Mouse (Mus musculus): ENCODE data around the gene Sdhc. TPM values are rescaled to one million over a fixed set of nuclear protein-coding genes. Genes with fewer than 3 reads are reported as not detected.
A peak's percentile ranks its signal among the peaks of the same experiment; 100 is the strongest.

The Sdhc gene
- 211 and 213 TPM in 2 replicates for polyA plus RNA-seq (2015; fragmentation: Nextera tagmentation; extraction: Ambion mirVana)

DNA sequence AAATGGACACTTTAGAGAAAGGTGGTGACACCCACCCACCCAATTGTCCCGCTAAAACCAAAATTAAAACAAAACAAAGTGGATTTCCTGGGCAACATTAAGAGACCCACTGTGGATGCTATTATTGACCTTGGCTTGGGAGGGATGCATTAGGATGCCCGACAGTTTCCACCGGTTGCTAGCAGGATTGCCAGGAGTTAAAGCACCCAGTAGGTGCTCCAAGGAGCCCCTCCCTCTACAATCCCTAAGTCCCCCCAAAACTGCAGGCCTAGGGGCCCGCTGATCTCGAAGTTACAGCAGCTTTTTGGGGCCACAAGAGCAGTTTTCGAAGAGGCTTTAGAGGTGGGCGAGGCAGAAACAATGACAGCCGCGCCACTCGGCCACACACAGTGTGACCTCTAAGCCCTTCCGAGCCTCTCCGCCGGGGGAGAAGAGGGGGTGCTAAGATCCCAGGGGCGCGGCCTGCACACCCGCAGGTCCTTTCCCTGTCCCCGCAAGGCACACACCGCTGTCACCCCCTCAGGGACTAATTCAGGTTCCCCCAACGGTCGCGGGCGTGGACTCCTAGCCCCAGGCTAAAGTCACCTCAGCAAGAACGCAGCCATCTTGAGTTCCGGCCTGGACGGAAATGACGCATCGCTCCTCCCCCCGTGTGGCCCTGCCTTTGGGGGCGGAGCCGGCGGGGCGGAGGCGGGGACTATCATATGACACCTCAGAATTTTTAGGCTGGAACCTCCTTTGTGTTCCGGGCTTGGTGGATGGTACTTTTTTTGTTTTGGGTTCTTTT, at the start of gene Sdhc, which contains the start of gene Mpz:
Gene Sdhc, minus strand, starts transcription at position 630 of the 787 bp plus-strand sequence.
Gene Mpz, plus strand, starts transcription at position 738 of the 787 bp plus-strand sequence.
- under 1% methylated on average over 34 of the region's 34 CpGs for WGBS
- H3K4me1 ChIP-seq: peaks cover 18% of the 10 kb centered on the region
- peak within 1 kb of the TSS; percentile 84 for H3K4me2 ChIP-seq (replicated peaks)
- peak within 1 kb of the TSS; percentile 80 for H3K27ac ChIP-seq (replicated peaks)
- ATAC-seq (replicated peaks): peak; percentile 98
- no peaks in the 10 kb centered on the region; the same call in 1 of the 2 replicates for H3K27me3 ChIP-seq
- H3K9ac ChIP-seq (replicated peaks): peak within 1 kb of the TSS; percentile 77
- no peaks in the 10 kb centered on the region for H3K9me3 ChIP-seq
- H3K36me3 ChIP-seq: peaks cover 3% of the 10 kb centered on the region; the same call in 1 of the 2 replicates
- peak within 1 kb of the TSS; percentile 79 for H3K4me3 ChIP-seq

DNA sequence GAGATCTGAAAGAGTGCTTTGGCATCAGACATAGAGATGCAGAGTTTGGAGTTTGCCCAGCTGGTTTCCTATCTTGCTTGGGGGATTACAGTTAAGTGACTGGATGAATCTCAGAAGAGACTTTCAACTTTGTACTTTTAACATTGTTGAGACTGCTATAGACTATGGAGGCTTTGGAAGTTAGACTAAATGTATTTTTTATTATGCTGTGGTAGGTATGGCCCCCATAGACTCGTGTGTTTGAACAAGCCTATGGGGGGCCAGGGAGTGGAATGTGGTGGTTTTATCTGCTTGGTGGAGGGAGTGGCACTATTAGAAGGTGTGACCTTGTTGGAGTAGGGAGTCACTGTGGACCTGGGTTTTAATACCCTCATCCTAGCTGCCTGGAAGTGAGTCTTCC, 49.1 kb upstream of the Sdhc start:
- Histone ChIP-seq H3K36me3 (no peaks in the 10 kb centered on the region), H3K4me1 (peaks cover 12% of the 10 kb centered on the region), H3K9me3 (no peaks in the 10 kb centered on the region), H3K9ac (replicated peaks) (no peak overlapping the region), H3K27ac (replicated peaks) (no peak overlapping the region), H3K27me3 (peaks cover 18% of the 10 kb centered on the region), H3K4me2 (replicated peaks) (no peak overlapping the region), H3K4me3 (no peak overlapping the region)
- 55% methylated on average over 1 of the region's 1 CpGs for WGBS
- ATAC-seq (replicated peaks): no peak

DNA sequence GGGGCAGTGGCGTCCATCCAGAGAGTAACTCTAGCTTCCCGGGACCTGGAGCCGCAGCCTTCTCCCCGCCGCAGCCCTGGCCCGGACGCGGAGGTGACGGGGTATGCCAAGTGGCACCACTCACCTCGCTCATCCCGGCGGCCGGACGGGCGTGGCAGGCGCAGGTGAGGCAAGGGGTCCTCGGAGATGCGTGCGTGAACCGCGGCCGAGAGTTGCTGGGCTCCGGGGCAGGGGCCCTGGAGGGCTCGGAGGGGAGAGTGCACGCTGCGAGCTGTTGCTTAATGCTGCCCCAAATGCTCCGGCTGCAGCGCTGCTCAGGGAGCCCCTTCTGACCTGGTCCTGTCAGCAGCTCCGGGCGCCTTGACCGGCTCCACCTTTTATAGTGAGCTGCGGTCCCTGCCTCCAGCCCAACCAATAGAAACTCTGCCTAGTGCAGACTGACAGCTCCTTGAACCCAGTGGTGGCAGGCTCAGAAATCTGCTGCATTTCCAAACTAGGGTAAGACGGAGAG, 45.5 kb upstream of the Sdhc start, which contains the start of gene Pcp4l1:
Gene Pcp4l1, minus strand, starts transcription at position 382 of the 511 bp plus-strand sequence.
- H3K36me3 ChIP-seq: no peaks in the 10 kb centered on the region
- peaks cover 24% of the 10 kb centered on the region for H3K4me1 ChIP-seq
- H3K27me3 ChIP-seq: peaks cover 48% of the 10 kb centered on the region
- H3K9me3 ChIP-seq: no peaks in the 10 kb centered on the region
- peak within 1 kb of the TSS; percentile 53 for H3K4me3 ChIP-seq
- no peak within 1 kb of the TSS for H3K27ac ChIP-seq (replicated peaks)
- H3K9ac ChIP-seq (replicated peaks): peak within 1 kb of the TSS; percentile 44
- H3K4me2 ChIP-seq (replicated peaks): peak within 1 kb of the TSS; percentile 96
- ATAC-seq (replicated peaks): peak; percentile 91
- under 1% methylated on average over 33 of the region's 33 CpGs for WGBS

DNA sequence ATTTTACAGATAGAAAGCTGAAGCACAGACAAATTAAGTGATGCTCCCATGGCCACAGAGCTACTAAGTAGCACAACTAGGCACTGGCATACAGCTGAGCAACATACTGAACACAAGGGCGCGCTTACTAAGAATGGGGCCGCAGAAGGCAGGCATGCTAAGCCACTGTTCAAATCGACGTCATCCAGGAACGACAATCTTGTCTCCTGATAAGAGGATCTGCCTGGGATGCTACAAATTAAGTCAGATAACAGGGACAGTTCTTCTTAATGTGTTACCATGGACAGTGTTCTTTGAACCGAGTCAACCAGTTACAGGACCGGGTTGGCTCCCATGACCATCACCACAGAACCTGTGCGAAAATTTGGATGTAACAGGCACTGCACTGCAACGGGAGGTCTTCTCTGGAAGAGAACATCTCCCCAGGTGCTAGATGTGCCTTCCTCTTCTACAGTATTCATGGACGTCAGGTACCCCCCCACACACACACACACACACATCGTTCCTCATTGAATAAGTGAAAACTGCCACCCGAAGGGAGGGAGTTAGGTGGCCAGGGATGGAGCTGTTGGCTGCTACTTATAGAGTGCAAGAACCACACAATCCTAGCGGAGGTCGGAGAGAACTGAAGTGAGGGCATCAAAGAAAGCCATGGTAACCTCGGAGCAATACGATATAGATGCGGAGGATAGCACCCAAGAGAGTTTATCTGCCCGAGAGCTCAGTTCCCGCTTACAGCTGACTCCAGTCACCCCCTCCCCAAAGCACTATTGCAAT, 44.8 kb upstream of the Sdhc start:
- ATAC-seq (replicated peaks): peak; percentile 24; the same call in 1 of the 2 replicates

DNA sequence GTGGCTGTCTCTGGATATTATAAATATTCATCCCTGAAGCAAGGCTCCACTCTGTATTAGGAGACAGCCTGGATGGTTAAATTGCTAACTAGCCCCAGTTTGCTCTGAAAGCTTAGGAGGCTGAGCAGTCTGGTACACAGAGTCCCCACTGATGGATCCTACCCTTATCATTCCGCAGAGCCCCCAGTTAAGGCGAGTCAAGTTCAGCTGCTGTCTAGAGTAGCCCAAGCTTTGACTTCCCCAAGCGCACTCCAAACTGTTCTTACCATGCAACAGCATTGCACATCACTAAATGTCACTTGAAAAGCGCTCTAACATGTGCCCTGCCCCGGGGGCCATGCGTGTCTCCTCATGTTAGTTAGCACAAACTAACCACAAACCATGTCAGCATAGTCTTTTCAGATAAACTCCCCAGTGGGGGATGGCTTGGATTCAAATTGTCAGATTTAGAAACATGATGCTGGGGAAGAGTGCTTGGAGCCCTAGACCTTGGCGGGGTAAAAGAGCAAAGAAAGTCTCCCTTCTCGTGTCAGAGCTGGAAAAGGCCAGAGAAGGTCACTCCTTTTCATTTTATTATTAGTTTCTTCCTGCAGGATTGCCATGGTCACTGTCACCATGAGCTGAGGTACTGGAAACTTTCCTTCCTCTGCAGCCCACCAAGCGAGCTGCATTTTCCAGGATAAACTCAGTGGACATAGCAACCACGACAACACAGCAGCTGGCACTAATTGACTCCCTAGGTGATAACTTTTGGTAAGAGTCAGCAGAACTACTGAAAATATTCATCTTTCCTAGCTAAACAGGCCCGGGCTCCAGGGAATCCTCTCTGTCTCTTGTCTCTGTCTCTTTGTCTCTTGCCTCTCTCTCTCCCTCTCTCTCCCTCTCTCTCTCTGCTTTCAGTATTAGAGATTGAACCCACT, 43.8 kb upstream of the Sdhc start:
- no peak overlapping the region for H3K9ac ChIP-seq (replicated peaks)
- H3K4me1 ChIP-seq: peaks cover 24% of the 10 kb centered on the region

More for the DNA sequence above, 44.8 kb upstream of the Sdhc start:
- Histone ChIP-seq H3K4me2 (replicated peaks) (peak overlapping the region; percentile 96), H3K27me3 (peaks cover 48% of the 10 kb centered on the region), H3K9me3 (no peaks in the 10 kb centered on the region), H3K9ac (replicated peaks) (peak overlapping the region; percentile 44; the same call in 1 of the 2 replicates), H3K27ac (replicated peaks) (no peak overlapping the region), H3K36me3 (no peaks in the 10 kb centered on the region), H3K4me1 (peaks cover 24% of the 10 kb centered on the region), H3K4me3 (peak overlapping the region; percentile 53)
- 7% methylated on average over 20 of the region's 20 CpGs for WGBS

DNA sequence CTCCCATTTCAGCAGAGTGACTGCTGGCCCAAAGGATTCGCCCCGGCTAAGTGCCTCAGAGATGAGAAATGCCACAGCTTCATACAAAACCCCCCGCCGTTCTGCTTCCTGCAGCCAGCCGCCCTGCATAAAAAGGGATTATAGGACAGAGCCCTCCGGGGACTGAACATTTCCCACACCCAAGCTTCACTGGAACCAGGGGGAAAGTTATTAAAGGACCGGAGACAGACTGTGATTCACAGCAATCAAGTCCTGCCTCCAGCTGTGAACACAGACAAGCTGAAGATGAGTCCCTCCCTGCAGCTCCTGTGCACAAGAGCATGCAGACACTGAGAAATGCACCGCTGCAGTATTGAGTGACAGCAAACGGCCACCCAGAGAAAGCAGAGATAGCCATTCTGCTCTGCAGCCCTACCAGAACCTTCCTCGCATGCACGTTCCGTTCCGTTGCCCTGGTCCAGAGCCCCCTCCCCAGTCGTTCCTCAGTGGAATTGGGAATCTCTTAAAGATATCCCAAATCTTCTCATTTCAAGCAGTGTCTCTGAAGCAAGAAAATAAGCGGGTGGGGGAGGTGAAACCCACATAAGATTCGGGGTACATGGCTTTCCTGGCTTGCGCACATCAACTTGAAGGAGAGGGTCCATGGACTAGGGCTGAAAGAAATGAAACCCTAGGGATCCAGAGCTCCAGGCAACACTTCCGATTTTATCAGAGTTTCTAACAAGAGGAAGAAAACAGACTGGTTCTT, 42.9 kb upstream of the Sdhc start:
- Histone ChIP-seq H3K4me3 (peak overlapping the region; percentile 13), H3K27ac (replicated peaks) (no peak overlapping the region), H3K27me3 (peaks cover 48% of the 10 kb centered on the region), H3K4me1 (peaks cover 31% of the 10 kb centered on the region), H3K4me2 (replicated peaks) (peak overlapping the region; percentile 27), H3K9ac (replicated peaks) (peak overlapping the region; percentile 22; the same call in 1 of the 2 replicates), H3K9me3 (no peaks in the 10 kb centered on the region), H3K36me3 (no peaks in the 10 kb centered on the region)
- 3% methylated on average over 18 of the region's 18 CpGs for WGBS
- no peak for ATAC-seq (replicated peaks)

More for the DNA sequence above, 43.8 kb upstream of the Sdhc start:
- Histone ChIP-seq H3K27ac (replicated peaks) (no peak overlapping the region), H3K4me3 (no peak overlapping the region), H3K36me3 (no peaks in the 10 kb centered on the region), H3K9me3 (no peaks in the 10 kb centered on the region), H3K4me2 (replicated peaks) (0 out of 2 replicates have a peak overlapping the region, but pooled peaks have one; percentile 27), H3K27me3 (peaks cover 48% of the 10 kb centered on the region)
- WGBS: 30% methylated on average over 11 of the region's 11 CpGs
- ATAC-seq (replicated peaks): no peak

DNA sequence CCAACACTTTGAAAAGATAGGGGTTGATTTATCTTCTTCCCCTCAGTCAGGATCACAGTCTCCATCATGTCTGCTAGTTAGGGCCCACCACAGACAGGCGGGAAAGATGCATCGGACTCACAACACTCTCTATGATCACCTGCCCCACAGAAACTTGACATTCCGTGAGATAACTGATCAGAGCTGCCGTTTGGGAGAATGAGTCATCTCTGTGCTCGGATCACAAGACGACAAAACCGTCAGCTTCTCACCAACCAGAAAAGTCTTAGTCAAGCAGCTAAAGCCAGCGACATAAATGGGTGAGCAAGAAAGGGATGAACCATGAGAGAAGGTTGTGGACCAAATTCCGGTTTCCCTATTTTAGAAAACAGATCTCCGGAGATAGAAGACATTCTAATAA, 41.9 kb upstream of the Sdhc start:
- Histone ChIP-seq H3K4me3 (no peak overlapping the region), H3K9ac (replicated peaks) (no peak overlapping the region), H3K4me1 (peaks cover 32% of the 10 kb centered on the region), H3K4me2 (replicated peaks) (no peak overlapping the region), H3K9me3 (no peaks in the 10 kb centered on the region), H3K27ac (replicated peaks) (no peak overlapping the region), H3K36me3 (no peaks in the 10 kb centered on the region), H3K27me3 (peaks cover 44% of the 10 kb centered on the region)
- WGBS: 55% methylated on average over 10 of the region's 10 CpGs
- no peak for ATAC-seq (replicated peaks)

DNA sequence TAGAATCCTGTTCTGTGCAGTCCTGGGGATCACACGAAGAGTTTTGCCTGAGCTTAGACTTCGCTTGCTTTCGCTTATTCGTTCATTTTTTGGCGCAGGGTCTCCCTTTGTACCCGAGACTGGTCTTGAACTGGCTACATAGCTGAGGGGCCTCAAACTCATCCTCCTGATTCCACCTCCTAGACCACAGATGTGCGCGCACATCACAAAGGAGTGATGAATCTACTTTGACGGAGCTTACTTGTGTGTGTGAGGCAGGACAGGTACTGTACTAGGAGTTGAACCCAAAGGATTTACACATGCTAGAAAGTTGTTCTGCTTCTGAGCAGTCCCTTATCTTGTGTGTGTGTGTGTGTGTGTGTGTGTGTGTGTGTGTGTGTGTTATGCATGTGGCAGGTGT, 40.4 kb upstream of the Sdhc start:
- no peak for ATAC-seq (replicated peaks)
- no peak overlapping the region for H3K4me3 ChIP-seq
- no peak overlapping the region for H3K27ac ChIP-seq (replicated peaks)
- no peaks in the 10 kb centered on the region for H3K9me3 ChIP-seq
- 97% methylated on average over 9 of the region's 9 CpGs for WGBS
- no peak overlapping the region for H3K9ac ChIP-seq (replicated peaks)
- no peaks in the 10 kb centered on the region for H3K36me3 ChIP-seq
- peaks cover 26% of the 10 kb centered on the region for H3K4me1 ChIP-seq
- no peak overlapping the region for H3K4me2 ChIP-seq (replicated peaks)
- peaks cover 39% of the 10 kb centered on the region for H3K27me3 ChIP-seq

DNA sequence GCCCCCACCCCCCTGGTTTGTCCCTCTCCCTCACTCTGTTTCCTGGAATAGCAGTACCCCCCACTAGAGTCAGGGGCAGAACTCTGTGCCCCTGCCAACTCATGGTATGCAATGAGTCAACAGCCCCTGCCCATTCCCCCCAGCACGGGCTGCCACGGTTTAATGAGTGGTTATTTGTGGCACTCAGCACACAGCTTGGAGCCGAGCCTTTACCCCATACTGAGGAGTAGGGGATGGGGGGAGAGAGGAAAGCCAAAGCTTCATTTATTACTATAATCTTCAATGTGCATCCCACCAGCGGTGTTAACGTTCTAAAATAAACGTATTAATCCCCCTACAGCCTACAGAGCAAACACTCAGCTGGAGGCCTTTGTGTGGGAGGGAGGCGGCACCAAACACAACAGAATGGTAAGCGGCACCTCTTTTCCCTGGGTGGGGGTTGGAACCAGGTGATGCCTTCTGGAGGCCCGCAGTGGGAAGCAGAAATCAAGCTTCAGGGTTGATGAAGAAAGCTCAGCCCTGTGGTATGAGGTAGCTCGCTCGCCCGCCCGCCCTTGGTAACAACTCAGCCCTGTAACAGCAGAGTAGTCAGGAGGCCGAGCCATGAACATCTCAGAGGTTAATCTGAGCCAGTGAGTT, 39.2 kb upstream of the Sdhc start:
- H3K4me3 ChIP-seq: no peak overlapping the region
- peak; percentile 36; the same call in 1 of the 2 replicates for ATAC-seq (replicated peaks)
- WGBS: 19% methylated on average over 14 of the region's 14 CpGs
- peaks cover 31% of the 10 kb centered on the region for H3K27me3 ChIP-seq
- no peak overlapping the region for H3K27ac ChIP-seq (replicated peaks)
- no peaks in the 10 kb centered on the region for H3K9me3 ChIP-seq
- H3K4me2 ChIP-seq (replicated peaks): no peak overlapping the region
- no peak overlapping the region for H3K9ac ChIP-seq (replicated peaks)
- H3K36me3 ChIP-seq: no peaks in the 10 kb centered on the region
- peaks cover 20% of the 10 kb centered on the region for H3K4me1 ChIP-seq

DNA sequence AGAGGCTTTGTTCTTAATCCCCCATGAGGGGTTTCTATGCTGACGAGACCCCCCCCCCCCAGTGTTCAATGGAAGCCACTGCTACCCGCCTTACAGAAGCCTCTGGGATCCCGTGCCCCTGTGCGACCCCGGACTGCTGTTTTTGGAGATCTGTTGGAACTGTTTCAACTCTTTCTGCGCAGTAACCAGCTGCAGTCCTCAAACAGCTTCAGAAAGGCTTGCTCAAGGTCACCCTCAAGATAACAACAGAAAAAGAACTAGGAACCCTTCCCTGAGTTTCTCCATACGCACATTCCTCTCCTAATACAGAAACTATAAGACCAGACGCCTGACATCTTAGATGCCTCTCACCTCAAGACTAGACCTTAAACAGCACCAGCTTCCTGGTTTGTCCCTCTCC, 38.6 kb upstream of the Sdhc start:
- ATAC-seq (replicated peaks): no peak
- 9% methylated on average over 8 of the region's 8 CpGs for WGBS
- no peak overlapping the region for H3K9ac ChIP-seq (replicated peaks)
- peaks cover 25% of the 10 kb centered on the region for H3K27me3 ChIP-seq
- H3K4me3 ChIP-seq: no peak overlapping the region
- no peaks in the 10 kb centered on the region for H3K9me3 ChIP-seq
- no peaks in the 10 kb centered on the region for H3K36me3 ChIP-seq
- H3K4me1 ChIP-seq: peaks cover 20% of the 10 kb centered on the region
- no peak overlapping the region for H3K4me2 ChIP-seq (replicated peaks)
- H3K27ac ChIP-seq (replicated peaks): no peak overlapping the region

Data from forebrain, embryonic 15.5 days (tissue).